Mouse (Mus musculus) spleen, adult 12 weeks (tissue): Measurements from ENCODE around the gene Inpp4a.

Experiments used
- DNase-seq: peaks from one replicate; pipeline ENCODE4 v3.0.0; 2022; ENCODE audit warnings: low spot score

The Inpp4a gene

GRCm38 (mm10) chr1:37299540-37300491 lies at the start of gene Inpp4a:
Gene Inpp4a, plus strand, starts transcription at chr1:37299865.
- DNase-seq, result peak; percentile 85

GRCm38 (mm10) chr1:37250643-37251310 lies 48.9 kb upstream of the Inpp4a start:
- peak; percentile 49 for DNase-seq

- DNase-seq, result no peak
Measured at GRCm38 (mm10) chr1:37258443-37258842, 41.2 kb upstream of the Inpp4a start.

- no peak for DNase-seq
Measured at GRCm38 (mm10) chr1:37272464-37272863, 27.2 kb upstream of the Inpp4a start.

- DNase-seq, result no peak
Measured at GRCm38 (mm10) chr1:37286556-37286955, 13.1 kb upstream of the Inpp4a start.

GRCm38 (mm10) chr1:37287748-37288147 lies 11.9 kb upstream of the Inpp4a start:
- no peak for DNase-seq

GRCm38 (mm10) chr1:37288181-37288935 lies 11.3 kb upstream of the Inpp4a start:
- no peak for DNase-seq

- no peak for DNase-seq
Measured at GRCm38 (mm10) chr1:37288941-37289340, 10.7 kb upstream of the Inpp4a start.

- DNase-seq, result no peak
Measured at GRCm38 (mm10) chr1:37296414-37296813, 3.3 kb upstream of the Inpp4a start.

- DNase-seq, result no peak
Measured at GRCm38 (mm10) chr1:37298904-37299303, 761 bp upstream of the Inpp4a start.

GRCm38 (mm10) chr1:37300650-37301049 lies 985 bp downstream of the Inpp4a start:
- no peak for DNase-seq

- DNase-seq, result no peak
Measured at GRCm38 (mm10) chr1:37302801-37303200, 3.1 kb downstream of the Inpp4a start.

GRCm38 (mm10) chr1:37305691-37306287 lies 6.1 kb downstream of the Inpp4a start:
- no peak for DNase-seq

- no peak for DNase-seq
Measured at GRCm38 (mm10) chr1:37307586-37307985, 7.9 kb downstream of the Inpp4a start.

- no peak for DNase-seq
Measured at GRCm38 (mm10) chr1:37308021-37308742, 8.5 kb downstream of the Inpp4a start.

- no peak for DNase-seq
Measured at GRCm38 (mm10) chr1:37308743-37309100, 9.1 kb downstream of the Inpp4a start.

- DNase-seq, result no peak
Measured at GRCm38 (mm10) chr1:37309939-37310515, 10.4 kb downstream of the Inpp4a start.

GRCm38 (mm10) chr1:37314338-37314737 lies 14.7 kb downstream of the Inpp4a start:
- no peak for DNase-seq

GRCm38 (mm10) chr1:37317644-37318285 lies 18.1 kb downstream of the Inpp4a start:
- DNase-seq, result no peak

- no peak for DNase-seq
Measured at GRCm38 (mm10) chr1:37318558-37318957, 18.9 kb downstream of the Inpp4a start.

GRCm38 (mm10) chr1:37322690-37323089 lies 23.0 kb downstream of the Inpp4a start:
- no peak for DNase-seq
